Mouse (Mus musculus) left cerebral cortex, adult 8-10 months (tissue): ENCODE data around the gene Mup20. TPM values are rescaled to one million over a fixed set of nuclear protein-coding genes. Genes with fewer than 3 reads are reported as not detected.
A peak's percentile ranks its signal among the peaks of the same experiment; 100 is the strongest.
"Not testable (repeated sequence)": the region's sequence is repeated elsewhere in the genome, so short reads cannot be mapped to it uniquely, and the experiment has no call there.

Experiments used
- DNase-seq, 2 experiments: peaks; one replicate each; pipeline ENCODE4 v3.0.0; 2022; ENCODE audit warnings: low spot score in 2 of 2
- total RNA-seq, 4 experiments: library from RNA; stranded (reverse); gene quantifications; 2 replicates each; pipeline ENCODE4 v1.2.4; 2022

Mup20 gene
- total RNA-seq = not detected

DNA sequence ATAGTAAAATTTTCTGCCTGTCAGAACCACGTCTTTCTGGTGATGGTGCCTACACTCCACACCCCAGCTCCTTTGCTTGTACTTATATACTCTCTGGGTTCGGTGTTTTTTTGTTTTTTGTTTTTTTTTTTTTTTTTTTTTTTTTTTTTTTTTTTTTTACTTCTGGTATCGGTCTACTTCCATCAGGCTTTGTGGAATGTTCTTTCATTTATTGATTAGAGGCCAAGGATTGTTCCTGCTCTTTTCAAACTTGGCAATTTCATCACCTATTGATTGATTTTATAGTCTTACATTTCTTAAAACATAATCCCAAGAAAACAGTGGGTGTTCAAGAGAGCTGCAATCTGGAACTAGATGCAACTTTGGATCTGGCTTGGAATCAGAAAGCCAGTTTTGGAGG lies at the start of gene Mup20:
Gene Mup20 (minus strand): TSS at position 101 of the 400 bp plus-strand sequence.
- DNase-seq = not testable (repeated sequence)

- peak in 1 of 2 experiments; percentile 10 for DNase-seq
These were observed 49.4 kb upstream of the Mup20 start for GRCm38 (mm10) chr4:62103366-62103765.

- DNase-seq = no peak
These were observed 34.0 kb upstream of the Mup20 start for GRCm38 (mm10) chr4:62087953-62088352.

- no peak for DNase-seq
These were observed 33.3 kb upstream of the Mup20 start, which contains the start of gene Mup3 for GRCm38 (mm10) chr4:62087241-62087640. TSS of gene Mup3 (minus strand) at chr4:62087342.

DNA sequence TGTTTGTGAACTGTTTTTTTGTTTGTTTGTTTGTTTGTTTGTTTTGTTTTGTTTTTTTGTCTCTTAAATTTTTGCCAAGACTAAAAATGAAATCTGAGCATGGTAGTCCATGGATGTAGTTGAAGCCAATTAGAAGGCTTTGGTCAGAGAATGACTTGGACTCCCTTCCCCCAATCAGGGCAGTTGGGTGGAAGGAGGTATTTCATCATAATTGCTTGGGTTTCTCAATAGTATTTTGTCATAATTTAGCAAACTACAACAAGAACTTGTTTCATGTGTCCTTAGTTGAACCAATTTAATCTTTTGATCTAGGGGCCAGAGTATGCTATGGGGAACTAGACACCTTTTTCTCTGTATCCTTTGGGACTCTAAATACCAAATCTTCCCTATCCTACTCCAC lies 28.8 kb upstream of the Mup20 start:
- no peak for DNase-seq

DNA sequence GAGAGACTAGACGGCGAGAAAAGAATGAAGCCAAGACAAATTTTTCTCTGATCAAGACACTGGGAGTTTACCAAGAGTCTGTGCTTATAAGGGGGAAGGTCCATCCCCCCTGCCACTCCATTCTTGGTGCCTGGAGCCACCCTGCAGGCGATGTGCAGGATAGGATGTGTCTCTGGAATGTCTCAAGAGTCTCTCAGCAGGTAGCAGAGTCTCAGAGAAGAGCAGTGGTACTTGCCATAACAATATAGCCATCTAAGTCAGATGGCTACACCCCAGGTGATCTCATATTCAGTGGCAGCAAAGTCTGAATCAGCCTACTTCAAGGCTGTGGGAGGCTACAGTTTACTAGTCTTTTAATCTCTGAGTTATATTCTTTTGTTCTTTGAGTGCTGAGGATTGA lies 21.2 kb upstream of the Mup20 start:
- no peak for DNase-seq

DNA sequence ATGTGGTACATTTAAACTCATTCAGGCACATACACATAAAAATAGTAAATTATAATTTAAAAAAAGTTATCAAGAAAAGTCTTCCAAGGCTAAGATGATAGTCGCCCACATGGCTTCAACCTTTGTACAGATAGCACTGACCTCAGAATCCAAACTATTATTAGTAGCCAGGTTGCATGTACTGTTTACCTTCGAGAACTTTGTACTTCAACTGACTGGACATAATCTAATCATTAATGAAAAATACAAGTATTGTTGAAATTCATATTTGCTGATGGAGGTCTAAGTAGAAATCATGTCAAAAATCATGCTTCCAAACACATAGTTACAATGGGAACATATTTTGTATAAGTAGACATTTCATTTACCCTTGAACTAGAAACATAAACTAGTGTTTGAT lies 822 bp upstream of the Mup20 start:
- not testable (repeated sequence) for DNase-seq

- no peak for DNase-seq
These were observed 27.7 kb downstream of the Mup20 start for GRCm38 (mm10) chr4:62026281-62026680.

- DNase-seq = no peak
These were observed 29.6 kb downstream of the Mup20 start for GRCm38 (mm10) chr4:62024256-62024959.

DNA sequence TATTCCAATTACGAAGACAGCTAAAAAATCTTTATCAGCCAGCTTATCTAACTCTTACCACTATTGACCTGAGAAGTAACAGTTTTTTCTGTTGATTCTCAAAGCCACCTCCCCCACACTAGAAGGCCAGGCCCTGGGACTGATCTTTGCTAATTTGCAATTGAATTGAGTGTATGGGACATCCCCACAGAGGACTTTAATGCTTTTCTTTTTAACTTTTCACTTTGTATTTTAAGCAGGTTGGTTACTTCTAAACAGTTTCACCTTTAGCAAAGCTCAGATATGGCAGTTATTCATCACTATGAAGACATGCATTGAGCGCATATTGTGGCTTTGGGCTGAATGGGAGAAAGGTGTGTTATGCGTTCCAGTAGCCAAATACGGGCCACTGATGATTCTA lies 30.3 kb downstream of the Mup20 start:
- no peak for DNase-seq

DNA sequence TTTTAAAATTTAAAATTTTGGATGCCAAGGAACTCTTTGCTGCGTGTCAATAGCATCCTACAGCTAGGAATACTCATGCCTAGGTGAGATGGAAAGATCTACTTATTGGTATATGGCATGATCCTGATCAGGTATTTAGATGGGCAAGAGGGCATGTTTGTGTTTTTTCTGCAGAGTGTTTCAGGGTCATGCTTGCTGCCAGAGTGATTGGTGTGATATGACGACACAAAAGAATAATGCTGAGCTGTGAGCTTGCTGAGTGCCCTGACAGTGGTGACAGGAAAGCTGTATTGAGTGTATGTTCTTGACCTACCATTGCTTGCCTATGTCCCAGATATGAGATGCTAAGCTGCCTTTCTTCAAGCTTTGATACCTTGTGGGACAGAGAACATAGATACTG lies 30.8 kb downstream of the Mup20 start:
- DNase-seq = no peak

DNA sequence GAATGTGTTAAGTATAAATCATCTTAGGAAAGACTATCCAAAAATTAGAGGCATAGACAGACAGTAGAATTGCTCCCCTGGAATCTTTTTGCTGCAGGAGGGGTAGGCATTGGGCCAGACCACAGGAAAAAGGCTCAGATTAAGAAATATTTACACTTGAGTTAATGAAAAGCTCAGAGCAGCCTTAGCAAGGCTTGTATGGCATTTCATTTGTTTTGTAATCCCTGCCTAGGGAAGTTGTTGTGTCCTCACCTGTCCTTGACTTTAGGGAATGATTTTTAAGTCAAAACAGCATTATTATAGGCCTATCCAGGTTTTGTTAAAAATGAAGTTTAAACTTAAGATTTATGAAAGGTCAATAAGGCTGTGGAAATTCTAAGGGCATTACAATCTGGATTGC lies 33.4 kb downstream of the Mup20 start:
- not testable (repeated sequence) for DNase-seq

Other genes starting within 250 kb of the Mup20 start
- gene Mup5, start 218.9 kb downstream of the Mup20 start, total RNA-seq = under 1 TPM; 0.41 to 0.75 (median 0.56) TPM
- gene Mup3, start 33.2 kb upstream of the Mup20 start, total RNA-seq = not detected
- not detected for gene Mup21, start 96.7 kb upstream of the Mup20 start, total RNA-seq
- 10 to 100 TPM; 20.7 to 27.1 (median 25.0) TPM for gene Zfp37, start 176.9 kb upstream of the Mup20 start, total RNA-seq
- gene Slc31a2, start 208.4 kb upstream of the Mup20 start, total RNA-seq = 10 to 100 TPM in 1 of 4 experiments, 1 to 10 TPM in 3; 7.9 to 11.2 (median 9.4) TPM